Mouse (Mus musculus) heart, postnatal 0 days (tissue): ENCODE measurements at regions not wholly inside any gene's neighbourhood (a gene's known extent, or its start where the extent isn't known, plus 50 kb on each side); places are given as distances from the start of the nearest gene placed in this dataset.
A peak's percentile ranks its signal among the peaks of the same experiment; 100 is the strongest.

Source experiments
- ATAC-seq: fragments of 200-750 bp; cut with Nextera tagmentation; 2 replicates; pipeline ENCODE4 v1.8.0; 2017; ENCODE audit warnings: low read depth, moderate number of reproducible peaks, moderate library complexity; ENCODE audit not compliant: insufficient read depth
- DNase-seq: peaks from one replicate; pipeline ENCODE4 v3.0.0-alpha.2; 2016; ENCODE audit warnings: low spot score
- H3K27ac ChIP-seq: fragments of 300-500 bp; sonication (generic); 2 replicates; pipeline ENCODE4 v1.5.1; 2014; ENCODE audit warnings: low read depth, mild to moderate bottlenecking
- H3K27me3 ChIP-seq: fragments of 300-500 bp; sonication (generic); 2 replicates; pipeline ENCODE4 v1.6.1; 2014; ENCODE audit warnings: low read length, mixed read lengths; ENCODE audit not compliant: control insufficient read depth, insufficient read depth
- H3K36me3 ChIP-seq: fragments of 300-500 bp; sonication (generic); replicated peaks from 2 replicates; pipeline ENCODE4 v1.6.1; 2014; ENCODE audit warnings: low read length, mixed read lengths; ENCODE audit not compliant: control insufficient read depth, insufficient read depth
- H3K4me1 ChIP-seq: fragments of 300-500 bp; sonication (generic); 2 replicates; pipeline ENCODE4 v1.6.1; 2014; ENCODE audit warnings: antibody characterized with exemption; ENCODE audit not compliant: control insufficient read depth, insufficient read depth
- H3K4me2 ChIP-seq: fragments of 300-500 bp; sonication (generic); 2 replicates; pipeline ENCODE4 v1.6.1; 2014; ENCODE audit warnings: low read depth, mild to moderate bottlenecking, low read length, moderate library complexity
- H3K4me3 ChIP-seq: fragments of 300-500 bp; sonication (generic); 2 replicates; pipeline ENCODE4 v1.5.1; 2014; ENCODE audit warnings: low read depth, low read length
- H3K9ac ChIP-seq: fragments of 300-500 bp; sonication (generic); replicated peaks from 2 replicates; pipeline ENCODE4 v1.6.1; 2014; ENCODE audit warnings: low read depth, low read length, mixed read lengths
- H3K9me3 ChIP-seq: fragments of 300-500 bp; sonication (generic); replicated peaks from 2 replicates; pipeline ENCODE4 v1.6.1; 2016; ENCODE audit warnings: low read length; ENCODE audit not compliant: control insufficient read depth
- CTCF ChIP-seq: IDR thresholded peaks from 2 replicates; pipeline ENCODE4 v1.5.1; 2016; ENCODE audit warnings: antibody characterized with exemption, control low read depth, low read depth
- EP300 ChIP-seq: IDR thresholded peaks from 2 replicates; pipeline ENCODE4 v1.6.1; 2016; ENCODE audit warnings: antibody characterized with exemption, low read depth
- WGBS: fragments of 180-500 bp; shearing (Covaris S2); extraction: QIAGEN DNeasy Blood & Tissue Kit; methylation state at CpG from one replicate; pipeline ENCODE4 v1.1.7; 2014; 5-methylcytosine and 5-hydroxymethylcytosine counted together

DNA sequence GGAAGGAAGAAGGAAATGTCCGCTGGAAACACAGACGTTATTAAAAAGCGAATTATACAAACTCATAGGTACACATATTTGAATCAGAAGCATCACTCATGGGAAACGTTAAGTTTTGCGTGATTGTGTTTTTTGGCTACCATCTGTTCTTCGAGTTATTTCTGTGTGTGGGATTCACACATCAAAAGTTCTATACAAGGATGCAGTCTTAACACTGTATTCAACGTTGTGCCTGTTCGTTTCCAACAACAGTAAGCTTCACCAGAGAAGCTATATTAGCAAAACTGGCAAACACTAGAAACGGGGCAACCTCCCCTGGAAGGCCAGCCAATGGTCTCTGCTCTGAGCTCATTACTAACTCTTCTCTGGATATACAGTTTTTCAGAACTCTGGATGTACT lies 150.3 kb upstream of the Ctso start:
- 85% methylated on average over 9 of the region's 9 CpGs for WGBS
- no peak overlapping the region for H3K4me2 ChIP-seq
- no peaks in the 10 kb centered on the region for H3K36me3 ChIP-seq
- DNase-seq (no peak), ATAC-seq (no peak)
- TF ChIP-seq CTCF (no peak), EP300 (no peak)
- H3K4me1 ChIP-seq = no peaks in the 10 kb centered on the region
- no peak overlapping the region for H3K9ac ChIP-seq
- no peaks in the 10 kb centered on the region for H3K9me3 ChIP-seq
- no peak overlapping the region for H3K4me3 ChIP-seq
- no peaks in the 10 kb centered on the region for H3K27me3 ChIP-seq
- H3K27ac ChIP-seq = no peak overlapping the region

GRCm38 (mm10) chr3:81782921-81783541 lies 149.4 kb upstream of the Ctso start:
- DNase-seq = peak; percentile 41
- no peak overlapping the region for H3K9ac ChIP-seq
- TF ChIP-seq CTCF = peak; percentile 64
- no peak for TF ChIP-seq EP300

DNA sequence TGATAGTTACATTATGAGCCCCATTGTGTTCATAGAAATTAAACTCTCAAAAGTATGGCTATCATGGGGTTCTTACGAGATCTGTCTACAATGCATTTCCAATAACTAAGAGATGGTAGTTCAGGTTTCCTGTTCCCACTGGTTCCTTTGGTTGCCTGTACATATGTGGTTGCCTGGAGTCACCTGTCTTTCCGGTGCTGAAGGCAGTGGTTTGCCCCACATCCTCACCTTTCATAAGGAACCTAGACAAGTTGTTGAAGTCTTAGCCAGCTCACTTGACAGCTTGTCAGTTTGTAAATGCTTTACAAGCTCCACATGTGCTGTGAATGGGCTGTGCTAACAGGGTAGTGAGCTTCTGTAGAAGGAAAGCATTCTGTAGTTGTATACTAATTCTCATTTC lies 143.5 kb upstream of the Ctso start:
- H3K9me3 ChIP-seq = no peaks in the 10 kb centered on the region
- H3K27ac ChIP-seq = no peak overlapping the region
- no peak for TF ChIP-seq EP300
- TF ChIP-seq CTCF = no peak
- H3K9ac ChIP-seq = no peak overlapping the region
- no peak overlapping the region for H3K4me2 ChIP-seq
- H3K4me1 ChIP-seq = no peaks in the 10 kb centered on the region
- 73% methylated on average over 2 of the region's 2 CpGs for WGBS
- no peak for ATAC-seq
- H3K27me3 ChIP-seq = no peaks in the 10 kb centered on the region
- H3K4me3 ChIP-seq = no peak overlapping the region
- no peaks in the 10 kb centered on the region for H3K36me3 ChIP-seq
- no peak for DNase-seq

More at GRCm38 (mm10) chr3:81782921-81783541, 149.4 kb upstream of the Ctso start:
- no peak overlapping the region for H3K4me3 ChIP-seq
- ATAC-seq = no peak
- H3K9me3 ChIP-seq = no peaks in the 10 kb centered on the region
- H3K4me2 ChIP-seq = peak overlapping the region; percentile 28
- H3K4me1 ChIP-seq = no peaks in the 10 kb centered on the region
- H3K27me3 ChIP-seq = no peaks in the 10 kb centered on the region
- 22% methylated on average over 15 of the region's 15 CpGs for WGBS
- H3K27ac ChIP-seq = no peak overlapping the region
- no peaks in the 10 kb centered on the region for H3K36me3 ChIP-seq

DNA sequence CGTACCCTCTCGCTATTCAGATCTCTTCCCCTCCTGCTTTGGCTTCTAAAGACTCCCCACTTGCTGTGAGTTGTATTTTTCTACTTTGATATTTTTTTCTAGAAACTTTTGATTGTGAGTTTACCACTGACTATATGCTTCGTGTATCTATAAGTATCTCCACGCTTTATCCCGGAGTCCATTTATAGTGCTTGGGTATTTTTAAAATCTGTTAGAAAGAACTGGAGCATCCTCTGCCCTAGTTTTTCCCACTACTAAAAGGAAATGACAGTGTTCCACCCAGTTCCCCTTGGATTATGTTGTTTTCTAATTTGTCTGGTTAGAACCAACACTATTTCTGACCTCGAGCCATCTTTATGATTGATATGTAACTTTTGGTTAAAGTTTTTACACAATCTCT lies 142.7 kb upstream of the Ctso start:
- ATAC-seq (no peak), DNase-seq (no peak)
- H3K4me3 ChIP-seq = no peak overlapping the region
- H3K4me2 ChIP-seq = no peak overlapping the region
- H3K27me3 ChIP-seq = no peaks in the 10 kb centered on the region
- 76% methylated on average over 6 of the region's 6 CpGs for WGBS
- H3K36me3 ChIP-seq = no peaks in the 10 kb centered on the region
- H3K4me1 ChIP-seq = no peaks in the 10 kb centered on the region
- no peak overlapping the region for H3K27ac ChIP-seq
- TF ChIP-seq CTCF = no peak
- no peak for TF ChIP-seq EP300
- no peaks in the 10 kb centered on the region for H3K9me3 ChIP-seq
- no peak overlapping the region for H3K9ac ChIP-seq

- Histone ChIP-seq H3K27ac (no peak overlapping the region), H3K4me1 (no peaks in the 10 kb centered on the region), H3K4me2 (no peak overlapping the region), H3K9me3 (no peaks in the 10 kb centered on the region), H3K36me3 (no peaks in the 10 kb centered on the region), H3K9ac (no peak overlapping the region), H3K4me3 (no peak overlapping the region), H3K27me3 (no peaks in the 10 kb centered on the region)
- ATAC-seq = no peak
- TF ChIP-seq CTCF = no peak
- TF ChIP-seq EP300 = no peak
- DNase-seq = no peak
- 72% methylated on average over 2 of the region's 2 CpGs for WGBS
These were observed 130.3 kb upstream of the Ctso start for GRCm38 (mm10) chr3:81802096-81802495.

- no peaks in the 10 kb centered on the region for H3K27me3 ChIP-seq
- H3K36me3 ChIP-seq = no peaks in the 10 kb centered on the region
- H3K4me3 ChIP-seq = no peak overlapping the region
- no peak overlapping the region for H3K9ac ChIP-seq
- no peaks in the 10 kb centered on the region for H3K9me3 ChIP-seq
- no peak overlapping the region for H3K27ac ChIP-seq
- no peak for ATAC-seq
- WGBS = 60% methylated on average over 4 of the region's 4 CpGs
- TF ChIP-seq CTCF = no peak
- no peak for TF ChIP-seq EP300
- H3K4me2 ChIP-seq = no peak overlapping the region
- no peak for DNase-seq
- H3K4me1 ChIP-seq = no peaks in the 10 kb centered on the region
These were observed 126.7 kb upstream of the Ctso start for GRCm38 (mm10) chr3:81805745-81806144.
